Comparison of ENCODE assay signal across 24 mouse cellular contexts in genomic region chr1:159301418-159302082, GRCm38 (mm10).
DNase-seq lines count a peak whose midpoint lies in the region; ATAC-seq and TF ChIP-seq lines count a peak whose summit lies in the region.
"Had no signal": no experiment of that assay in that cellular context is flagged by ENCODE, and none has a peak within 500 bp of the region (broad histone marks: within the 10 kb centered on the region; RNA-seq: fewer than 3 reads in every experiment).

No protein-coding gene starts in this region.

- no peaks in the 10 kb centered on the region for H3K9me3 ChIP-seq in heart, embryonic 13.5 days
- H3K9me3 ChIP-seq in heart, embryonic 16.5 days (replicated peaks; ENCODE audit: control insufficient read depth, low read length), result no peaks in the 10 kb centered on the region
- H3K9me3 ChIP-seq in intestine, postnatal 0 days (ENCODE audit: control insufficient read depth), result no peaks in the 10 kb centered on the region
- H3K9me3 ChIP-seq: embryonic facial prominence, embryonic 12.5 days; embryonic facial prominence, embryonic 15.5 days; hindbrain, embryonic 12.5 days; hindbrain, embryonic 15.5 days; kidney, embryonic 15.5 days had no signal

- H3K4me3 ChIP-seq in heart, embryonic 13.5 days, result no peak overlapping the region
- H3K4me3 ChIP-seq in heart, embryonic 16.5 days (ENCODE audit: low read length), result no peak overlapping the region
- H3K4me3 ChIP-seq in intestine, postnatal 0 days (ENCODE audit: low read depth, low read length), result no peak overlapping the region
- H3K4me3 ChIP-seq: embryonic facial prominence, embryonic 12.5 days; embryonic facial prominence, embryonic 15.5 days; hindbrain, embryonic 12.5 days; hindbrain, embryonic 15.5 days; kidney, embryonic 15.5 days had no signal

- H3K4me2 ChIP-seq in heart, embryonic 13.5 days, result peak overlapping the region; percentile 33
- peak overlapping the region; percentile 26 for H3K4me2 ChIP-seq in heart, embryonic 16.5 days (ENCODE audit: low read depth, low read length)
- no peak overlapping the region for H3K4me2 ChIP-seq in intestine, postnatal 0 days (replicated peaks; ENCODE audit: low read depth)
- H3K4me2 ChIP-seq: embryonic facial prominence, embryonic 12.5 days; embryonic facial prominence, embryonic 15.5 days; hindbrain, embryonic 12.5 days; hindbrain, embryonic 15.5 days; kidney, embryonic 15.5 days had no signal

- H3K36me3 ChIP-seq in heart, embryonic 13.5 days, result peaks cover 27% of the 10 kb centered on the region
- H3K36me3 ChIP-seq in heart, embryonic 16.5 days (ENCODE audit: control insufficient read depth, insufficient read depth), result peaks cover 5% of the 10 kb centered on the region; the same call in 1 of the 2 replicates
- H3K36me3 ChIP-seq in intestine, postnatal 0 days (ENCODE audit: control insufficient read depth, insufficient read depth), result no peaks in the 10 kb centered on the region
- H3K36me3 ChIP-seq: hindbrain, embryonic 15.5 days had no signal

- WGBS in heart, embryonic 13.5 days, result 59% methylated on average over 7 of the region's 7 CpGs
- 54% methylated on average over 7 of the region's 7 CpGs for WGBS in heart, embryonic 16.5 days
- WGBS in intestine, postnatal 0 days, result 92% methylated on average over 7 of the region's 7 CpGs

- peak overlapping the region; percentile 55 for H3K27ac ChIP-seq in heart, embryonic 13.5 days (replicated peaks)
- peak overlapping the region; percentile 81 for H3K27ac ChIP-seq in heart, embryonic 16.5 days (ENCODE audit: low read length)
- no peak overlapping the region for H3K27ac ChIP-seq in intestine, postnatal 0 days (ENCODE audit: low read depth, low read length)
- H3K27ac ChIP-seq: embryonic facial prominence, embryonic 12.5 days; embryonic facial prominence, embryonic 15.5 days; hindbrain, embryonic 12.5 days; hindbrain, embryonic 15.5 days; kidney, embryonic 15.5 days had no signal

- no peak overlapping the region for H3K9ac ChIP-seq in heart, embryonic 13.5 days
- no peak overlapping the region for H3K9ac ChIP-seq in heart, embryonic 16.5 days (ENCODE audit: low read length)
- H3K9ac ChIP-seq in intestine, postnatal 0 days (ENCODE audit: low read depth, low read length), result no peak overlapping the region
- H3K9ac ChIP-seq: embryonic facial prominence, embryonic 12.5 days; embryonic facial prominence, embryonic 15.5 days; forebrain, postnatal 0 days; hindbrain, embryonic 12.5 days; hindbrain, embryonic 15.5 days; kidney, embryonic 15.5 days had no signal

- H3K4me1 ChIP-seq in heart, embryonic 13.5 days, result peaks cover 10% of the 10 kb centered on the region; the same call in 1 of the 2 replicates
- H3K4me1 ChIP-seq in heart, embryonic 16.5 days (ENCODE audit: control insufficient read depth, insufficient read depth, low read length), result peaks cover 3% of the 10 kb centered on the region; the same call in 1 of the 2 replicates
- no peaks in the 10 kb centered on the region for H3K4me1 ChIP-seq in intestine, postnatal 0 days (replicated peaks; ENCODE audit: control insufficient read depth, insufficient read depth, low read length)
- H3K4me1 ChIP-seq: embryonic facial prominence, embryonic 12.5 days; embryonic facial prominence, embryonic 15.5 days; hindbrain, embryonic 12.5 days; hindbrain, embryonic 15.5 days; kidney, embryonic 15.5 days had no signal

- ATAC-seq in heart, embryonic 13.5 days (ENCODE audit: extremely low read depth, insufficient number of reproducible peaks, low FRiP score, low TSS enrichment), result no peak
- ATAC-seq in heart, embryonic 16.5 days (replicated peaks; ENCODE audit: extremely low read depth, insufficient read depth, low FRiP score), result peak; percentile 73
- no peak for ATAC-seq in intestine, postnatal 0 days
- ATAC-seq: CD4-positive, CD25-positive, alpha-beta regulatory T cell, adult 4 months; forebrain, embryonic 14.5 days; forebrain, postnatal 0 days had no signal

- DNase-seq in heart, adult 8-10 months (ENCODE audit: low spot score), result peak; percentile 11
- DNase-seq in heart, postnatal 4 days, result no peak
- DNase-seq in heart, adult 11 months, result no peak
- no peak for DNase-seq in frontal cortex, postnatal 25 days (ENCODE audit: low spot score in 2 of 2)
- DNase-seq: adrenal gland, adult 2 months; adrenal gland, postnatal 14 days; cerebellum, adult 11 months; cerebellum, adult 2 months; cerebellum, adult 9-11 months; cerebellum, postnatal 25 days; forebrain, postnatal 0 days; gastrocnemius, postnatal 25 days; kidney, adult 11 months; kidney, adult 8-10 months had no signal

- no peaks in the 10 kb centered on the region for H3K27me3 ChIP-seq in heart, embryonic 13.5 days (replicated peaks)
- H3K27me3 ChIP-seq in heart, embryonic 16.5 days (ENCODE audit: control insufficient read depth, insufficient read depth, low read length), result no peaks in the 10 kb centered on the region
- no peaks in the 10 kb centered on the region for H3K27me3 ChIP-seq in intestine, postnatal 0 days (replicated peaks; ENCODE audit: control insufficient read depth, insufficient read depth, low read length)
- H3K27me3 ChIP-seq: embryonic facial prominence, embryonic 12.5 days; embryonic facial prominence, embryonic 15.5 days; hindbrain, embryonic 12.5 days; hindbrain, embryonic 15.5 days; kidney, embryonic 15.5 days had no signal

- TF ChIP-seq CTCF in intestine, postnatal 0 days (IDR thresholded peaks at IDR 0.05; ENCODE audit: low read depth), result no peak
